Mouse (Mus musculus) limb, embryonic 12.5 days (tissue): ENCODE results near the gene Inf2. TPM values are rescaled to one million over a fixed set of nuclear protein-coding genes. Genes with fewer than 3 reads are reported as not detected.

Experiments used
- ATAC-seq: fragments of 200-750 bp; cut with Nextera tagmentation; 2 replicates; pipeline ENCODE4 v1.8.0; 2017; ENCODE audit warnings: low read depth, moderate TSS enrichment; ENCODE audit not compliant: insufficient number of reproducible peaks, insufficient read depth, low FRiP score, low TSS enrichment
- H3K27ac ChIP-seq: fragments of 300-500 bp; sonication (generic); 2 replicates; pipeline ENCODE4 v1.5.1; 2016; ENCODE audit warnings: mild to moderate bottlenecking, moderate library complexity
- H3K27me3 ChIP-seq: fragments of 300-500 bp; sonication (generic); 2 replicates; pipeline ENCODE4 v1.6.1; 2016; ENCODE audit warnings: mild to moderate bottlenecking, moderate library complexity
- H3K36me3 ChIP-seq: fragments of 300-500 bp; sonication (generic); 2 replicates; pipeline ENCODE4 v1.6.1; 2016; ENCODE audit warnings: mild to moderate bottlenecking, moderate library complexity
- H3K4me1 ChIP-seq: fragments of 300-500 bp; sonication (generic); replicated peaks from 2 replicates; pipeline ENCODE4 v1.6.1; 2016
- H3K4me2 ChIP-seq: fragments of 300-500 bp; sonication (generic); 2 replicates; pipeline ENCODE4 v1.6.1; 2016; ENCODE audit warnings: mild to moderate bottlenecking, moderate library complexity
- H3K4me3 ChIP-seq: fragments of 300-500 bp; sonication (generic); replicated peaks from 2 replicates; pipeline ENCODE4 v1.5.1; 2016; ENCODE audit warnings: mild to moderate bottlenecking
- H3K9ac ChIP-seq: fragments of 300-500 bp; sonication (generic); replicated peaks from 2 replicates; pipeline ENCODE4 v1.6.1; 2016; ENCODE audit warnings: mild to moderate bottlenecking, moderate library complexity
- H3K9me3 ChIP-seq: fragments of 300-500 bp; sonication (generic); 2 replicates; pipeline ENCODE4 v1.6.1; 2016; ENCODE audit warnings: mild to moderate bottlenecking, moderate library complexity
- WGBS: fragments of 180-500 bp; shearing (Covaris S2); methylation state at CpG from one replicate; pipeline ENCODE4 v1.1.7; 2016; 5-methylcytosine and 5-hydroxymethylcytosine counted together
- polyA plus RNA-seq: library from polyadenylated mRNA; unstranded; fragments of >200 nt; fragmentation: Nextera tagmentation; extraction: Ambion mirVana; gene quantifications from 2 replicates; pipeline ENCODE4 v1.2.1, GENCODE M21; 2016

Gene Inf2
- polyA plus RNA-seq, 1 experiment from 2014 or later, result 2.0 TPM

DNA sequence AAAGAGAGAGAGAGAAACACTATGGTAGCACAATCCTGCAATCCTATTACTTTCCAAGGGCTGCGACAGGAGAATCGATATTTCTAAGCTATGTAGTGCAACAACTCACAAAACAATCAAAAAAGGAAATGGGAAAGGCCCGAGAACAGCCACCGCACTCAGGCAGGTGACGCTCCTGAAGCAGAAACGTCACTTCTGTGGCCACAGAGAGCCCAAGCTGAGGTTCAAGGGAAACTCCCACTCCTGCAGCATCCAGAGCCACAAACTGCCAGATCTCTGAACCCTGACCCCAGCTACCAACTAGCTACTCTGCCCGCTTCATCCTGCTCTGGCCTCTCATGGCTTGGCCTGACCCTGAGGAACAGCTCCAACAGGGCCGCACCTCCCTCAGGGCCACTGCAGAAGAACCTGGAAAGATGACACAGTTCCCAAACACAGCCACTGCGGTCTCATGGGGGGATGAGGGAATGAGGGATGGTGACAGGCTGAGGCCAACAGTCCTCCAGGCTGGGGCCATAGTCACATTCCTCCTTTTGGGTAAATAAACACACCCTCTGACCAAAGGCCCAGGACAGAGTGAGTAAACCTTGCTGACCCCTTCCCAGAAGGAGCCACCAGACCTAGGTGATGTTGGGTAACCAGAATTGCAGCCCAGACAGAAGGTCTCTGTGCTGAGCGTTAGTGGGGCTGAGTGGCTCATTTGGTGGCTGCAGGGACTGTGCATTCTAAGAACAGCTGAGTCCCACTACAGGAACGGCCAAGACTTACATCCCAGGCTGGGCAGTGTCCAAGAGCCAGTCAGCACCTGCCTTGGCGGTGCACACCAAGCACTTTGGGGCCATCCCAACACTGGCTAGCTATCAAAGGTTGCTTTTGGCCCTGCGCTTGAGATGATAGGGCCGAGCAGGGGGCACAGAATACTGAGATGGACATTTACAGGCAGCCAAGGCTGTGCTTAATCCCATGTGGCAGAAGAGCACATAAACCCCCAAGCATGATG is 1.2 kb upstream of the Inf2 start:
- peak overlapping the region; percentile 61; the same call in 1 of the 2 replicates for H3K4me3 ChIP-seq
- peaks cover 43% of the 10 kb centered on the region for H3K27me3 ChIP-seq
- 61% methylated on average over 14 of the region's 14 CpGs for WGBS
- H3K9me3 ChIP-seq, result no peaks in the 10 kb centered on the region
- H3K4me2 ChIP-seq, result peak overlapping the region; percentile 92
- H3K9ac ChIP-seq, result no peak overlapping the region
- no peak overlapping the region for H3K27ac ChIP-seq
- no peak for ATAC-seq
- H3K4me1 ChIP-seq, result peaks cover 29% of the 10 kb centered on the region
- no peaks in the 10 kb centered on the region for H3K36me3 ChIP-seq

DNA sequence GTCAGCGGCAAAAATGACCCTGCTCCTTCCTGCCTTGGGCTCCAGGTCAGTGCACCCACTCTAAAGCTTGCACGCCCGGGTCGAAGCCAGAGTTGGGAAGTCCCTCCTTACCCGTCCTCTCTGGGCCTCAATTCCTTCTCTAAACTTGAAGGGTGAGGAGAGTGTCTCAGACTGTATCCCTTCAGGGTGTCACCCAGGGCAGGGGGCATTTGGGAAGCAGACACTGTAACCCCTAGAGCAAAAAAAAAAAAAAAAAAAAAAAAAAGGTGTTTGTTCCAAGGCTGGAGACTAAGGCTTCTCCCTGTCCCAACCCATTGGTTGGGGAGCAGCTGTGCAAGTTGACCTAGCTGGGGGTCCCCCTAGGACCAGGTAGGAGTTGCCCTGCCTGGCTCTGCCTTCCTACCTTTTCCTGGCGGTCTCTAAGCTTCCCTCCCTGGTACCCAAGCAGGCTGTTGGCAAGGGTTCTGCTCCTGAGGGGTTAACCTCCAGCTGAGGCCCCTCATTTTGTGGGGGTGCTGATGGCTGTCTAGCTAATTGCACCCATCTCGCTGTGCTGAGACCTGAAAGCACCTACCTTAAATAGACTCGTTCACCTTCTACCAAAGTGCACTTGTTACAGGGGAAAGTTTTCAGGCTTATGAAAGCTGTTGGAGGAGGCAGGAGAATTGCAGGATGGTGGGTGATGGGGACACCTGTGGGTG is 1.1 kb downstream of the Inf2 start:
- 56% methylated on average over 8 of the region's 8 CpGs for WGBS
- H3K4me2 ChIP-seq, result peak overlapping the region; percentile 92
- peaks cover 39% of the 10 kb centered on the region for H3K4me1 ChIP-seq
- peak overlapping the region; percentile 61 for H3K4me3 ChIP-seq
- peaks cover 43% of the 10 kb centered on the region for H3K27me3 ChIP-seq
- no peaks in the 10 kb centered on the region for H3K9me3 ChIP-seq
- H3K36me3 ChIP-seq, result no peaks in the 10 kb centered on the region
- no peak for ATAC-seq
- no peak overlapping the region for H3K27ac ChIP-seq
- 0 out of 2 replicates have a peak overlapping the region, but pooled peaks have one; percentile 23 for H3K9ac ChIP-seq

DNA sequence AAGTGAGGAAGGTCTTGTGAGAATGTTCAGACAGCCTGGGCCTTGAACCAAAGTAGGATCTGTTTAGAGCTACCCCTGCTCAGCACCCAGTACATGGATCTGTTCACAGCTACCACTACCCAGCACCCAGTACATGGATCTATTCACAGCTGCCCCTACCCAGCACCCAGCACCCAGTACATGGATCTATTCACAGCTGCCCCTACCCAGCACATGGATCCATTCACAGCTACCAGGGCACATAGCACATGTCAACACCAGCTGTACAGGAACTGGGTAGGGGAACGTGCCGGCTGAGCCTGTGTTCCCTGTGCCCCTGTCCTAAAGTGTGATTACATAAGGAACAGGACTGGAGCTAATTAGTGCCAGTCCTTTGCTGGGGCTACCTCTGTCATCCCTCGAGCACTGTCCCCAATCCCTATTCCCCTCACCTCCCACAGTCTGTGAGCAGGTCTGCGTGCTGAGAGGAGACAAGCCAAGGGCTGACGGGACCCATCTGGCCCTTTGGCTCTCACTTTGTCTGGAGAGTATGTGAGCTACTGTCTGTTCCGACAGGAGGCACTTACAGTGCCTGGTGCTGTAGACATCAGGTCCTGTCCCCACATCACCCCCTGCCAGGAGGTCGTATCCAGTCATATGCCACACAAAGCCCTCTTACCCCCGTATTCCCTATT is 2.1 kb downstream of the Inf2 start:
- no peak for ATAC-seq
- Histone ChIP-seq H3K27ac (no peak overlapping the region), H3K27me3 (peaks cover 43% of the 10 kb centered on the region), H3K4me2 (no peak overlapping the region), H3K9ac (0 out of 2 replicates have a peak overlapping the region, but pooled peaks have one; percentile 23), H3K9me3 (no peaks in the 10 kb centered on the region), H3K4me3 (no peak overlapping the region), H3K36me3 (no peaks in the 10 kb centered on the region), H3K4me1 (peaks cover 43% of the 10 kb centered on the region)
- 64% methylated on average over 8 of the region's 8 CpGs for WGBS

DNA sequence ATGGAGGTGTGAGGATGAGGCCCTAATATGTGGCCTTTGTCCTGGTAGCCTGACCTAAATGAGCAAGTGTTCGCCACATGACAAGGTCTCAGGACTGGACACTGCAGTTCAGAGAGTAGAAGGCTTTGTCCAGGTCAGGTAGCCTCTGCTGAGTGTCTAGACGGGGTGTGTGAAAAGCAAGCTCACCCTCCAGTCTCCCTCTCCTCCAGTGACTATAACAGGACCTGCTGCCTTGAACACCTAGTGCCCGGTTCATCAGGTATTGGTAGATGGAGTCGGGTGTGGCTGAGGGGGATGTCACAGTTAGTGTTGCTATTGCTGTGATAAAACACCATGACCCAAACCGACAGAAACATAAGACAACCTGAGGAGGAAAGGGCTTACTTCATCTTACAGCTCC is 2.7 kb downstream of the Inf2 start:
- no peak overlapping the region for H3K4me3 ChIP-seq
- no peak overlapping the region for H3K4me2 ChIP-seq
- no peak overlapping the region for H3K27ac ChIP-seq
- no peaks in the 10 kb centered on the region for H3K9me3 ChIP-seq
- no peak overlapping the region for H3K9ac ChIP-seq
- H3K36me3 ChIP-seq, result no peaks in the 10 kb centered on the region
- H3K4me1 ChIP-seq, result peaks cover 44% of the 10 kb centered on the region
- peaks cover 43% of the 10 kb centered on the region for H3K27me3 ChIP-seq
- ATAC-seq, result no peak
- 81% methylated on average over 5 of the region's 5 CpGs for WGBS

DNA sequence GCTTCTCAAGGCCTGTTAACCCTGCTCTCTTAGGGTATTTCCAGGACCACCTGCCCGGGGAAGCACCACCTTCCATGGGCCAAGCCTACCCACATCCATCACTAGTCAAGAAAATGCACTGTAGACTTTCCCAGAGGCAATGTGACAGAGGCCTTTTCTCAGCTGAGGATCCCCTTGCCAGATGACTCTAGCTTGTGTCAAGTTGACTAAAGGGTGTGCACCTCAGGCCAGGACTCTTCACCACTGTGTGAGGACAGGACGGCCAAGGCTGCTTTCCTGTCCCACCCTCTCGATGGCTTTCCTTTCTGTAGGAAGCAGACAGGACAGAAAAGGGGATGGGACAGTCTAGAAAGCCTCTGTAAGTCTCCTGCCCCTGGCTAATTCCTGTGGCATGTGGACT is 3.1 kb downstream of the Inf2 start:
- H3K4me1 ChIP-seq, result peaks cover 47% of the 10 kb centered on the region
- H3K9ac ChIP-seq, result no peak overlapping the region
- H3K27ac ChIP-seq, result no peak overlapping the region
- no peak overlapping the region for H3K4me2 ChIP-seq
- no peaks in the 10 kb centered on the region for H3K9me3 ChIP-seq
- 78% methylated on average over 3 of the region's 3 CpGs for WGBS
- no peak overlapping the region for H3K4me3 ChIP-seq
- H3K36me3 ChIP-seq, result no peaks in the 10 kb centered on the region
- ATAC-seq, result no peak
- H3K27me3 ChIP-seq, result peaks cover 40% of the 10 kb centered on the region

DNA sequence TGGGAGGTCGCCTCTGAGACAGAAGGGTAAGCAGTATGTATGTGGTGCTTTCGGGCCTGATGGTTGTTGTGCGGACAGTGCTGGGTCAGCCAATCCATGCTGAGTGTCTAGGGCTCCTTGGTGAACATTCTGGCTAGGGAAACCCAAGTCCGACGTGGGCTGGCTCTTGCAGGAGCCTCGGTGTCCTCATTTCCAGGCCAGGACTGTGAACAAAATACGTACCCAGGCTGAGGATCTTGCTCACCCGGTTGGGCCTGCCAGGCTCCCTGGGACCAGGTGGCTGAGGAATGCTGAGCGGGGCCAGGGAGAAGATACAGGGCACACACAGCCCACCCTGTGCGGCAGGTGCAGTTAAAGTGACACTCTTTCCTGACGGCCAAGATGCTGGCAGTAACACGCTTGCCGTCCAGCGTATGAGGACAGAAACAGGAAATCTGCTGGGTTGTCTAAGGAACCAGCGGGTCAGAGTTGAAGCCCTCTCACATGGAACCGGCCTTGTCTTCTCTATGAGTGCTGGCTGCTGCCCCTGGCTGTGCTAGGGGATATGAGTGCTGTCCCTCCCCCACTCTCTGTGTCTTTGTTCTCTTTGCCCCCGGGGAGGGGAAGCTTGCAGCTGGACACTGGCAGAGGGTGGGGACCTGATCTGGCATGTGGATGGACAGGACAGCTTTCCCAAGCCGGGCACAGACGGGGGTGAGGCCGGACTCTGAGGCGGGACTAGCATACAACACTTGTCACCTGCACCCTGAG is 4.6 kb downstream of the Inf2 start:
- peaks cover 25% of the 10 kb centered on the region for H3K27me3 ChIP-seq
- H3K9me3 ChIP-seq, result no peaks in the 10 kb centered on the region
- H3K4me3 ChIP-seq, result no peak overlapping the region
- H3K36me3 ChIP-seq, result no peaks in the 10 kb centered on the region
- peaks cover 44% of the 10 kb centered on the region for H3K4me1 ChIP-seq
- WGBS, result 75% methylated on average over 21 of the region's 21 CpGs
- H3K27ac ChIP-seq, result no peak overlapping the region
- ATAC-seq, result no peak
- H3K4me2 ChIP-seq, result no peak overlapping the region
- no peak overlapping the region; the same call in 1 of the 2 replicates for H3K9ac ChIP-seq

DNA sequence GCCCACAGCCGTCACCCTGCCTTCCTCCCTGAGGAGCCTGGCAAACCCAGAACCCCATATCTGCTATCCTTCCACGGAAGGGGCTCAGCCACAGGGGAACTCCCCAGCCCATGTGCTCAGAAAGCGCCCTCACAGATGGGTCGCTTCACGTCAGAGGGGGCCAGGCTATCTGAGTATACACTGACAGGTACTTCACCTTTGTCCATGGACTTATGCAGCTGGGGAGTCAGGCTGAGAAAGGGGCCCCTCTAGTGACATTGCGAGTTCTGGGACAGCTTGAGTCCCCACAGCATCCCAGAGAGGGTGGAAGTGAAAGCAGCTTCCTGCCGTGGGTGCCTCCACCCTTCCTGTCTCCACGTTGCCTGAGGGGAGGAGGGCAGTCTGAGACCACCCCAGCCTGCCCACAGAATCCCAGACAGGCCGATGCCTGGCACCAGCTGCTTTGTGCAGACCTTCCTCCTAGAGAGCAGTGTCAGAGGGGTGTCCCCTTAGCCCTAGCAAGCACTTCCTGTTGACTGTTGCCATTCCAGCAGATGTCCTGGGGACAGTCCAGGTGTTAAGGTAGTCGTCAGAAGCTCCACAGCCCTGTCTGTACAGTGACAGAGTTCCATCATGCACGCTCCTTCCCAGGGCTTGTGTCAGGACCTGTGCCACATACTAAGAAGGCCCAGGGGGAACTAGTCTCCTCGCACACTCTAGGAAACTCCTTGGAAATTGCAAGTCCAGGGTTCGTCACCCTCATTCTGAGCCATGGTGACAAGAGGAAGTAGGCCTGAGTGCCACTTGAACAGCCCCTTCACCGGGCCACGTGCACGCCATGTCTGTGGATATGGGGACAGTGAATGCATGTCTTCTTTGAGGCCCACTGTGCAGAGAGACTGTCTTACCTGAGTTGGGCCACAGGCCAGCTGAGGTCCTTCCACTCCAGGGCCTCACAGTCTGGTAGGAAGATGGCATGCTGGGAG is 5.6 kb downstream of the Inf2 start:
- H3K4me3 ChIP-seq, result no peak overlapping the region
- peaks cover 17% of the 10 kb centered on the region for H3K27me3 ChIP-seq
- 72% methylated on average over 16 of the region's 16 CpGs for WGBS
- no peak for ATAC-seq
- H3K9me3 ChIP-seq, result no peaks in the 10 kb centered on the region
- H3K4me2 ChIP-seq, result no peak overlapping the region
- peak overlapping the region; percentile 45; the same call in 1 of the 2 replicates for H3K27ac ChIP-seq
- no peak overlapping the region; the same call in 1 of the 2 replicates for H3K9ac ChIP-seq
- H3K4me1 ChIP-seq, result peaks cover 38% of the 10 kb centered on the region
- no peaks in the 10 kb centered on the region for H3K36me3 ChIP-seq

DNA sequence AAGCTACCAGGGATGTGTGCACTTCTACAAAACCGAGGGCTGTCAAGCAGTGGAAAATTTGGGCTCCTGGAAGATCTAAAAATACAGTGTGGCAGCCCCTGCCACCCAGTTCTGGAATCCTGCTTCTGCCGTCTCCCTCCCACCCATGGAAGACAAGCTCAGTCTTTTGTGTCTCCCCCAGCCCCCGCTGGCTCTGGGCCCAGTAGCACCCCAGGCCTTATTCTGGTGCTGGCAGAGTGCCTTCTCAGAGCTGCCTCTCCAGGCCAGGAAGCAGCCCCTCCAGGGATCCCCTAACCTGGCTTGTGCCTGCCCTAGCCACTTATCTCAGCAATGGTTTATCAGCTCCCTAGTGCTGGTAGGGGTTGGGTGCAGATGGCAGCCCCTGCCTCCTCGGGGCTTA is 6.4 kb downstream of the Inf2 start:
- no peak overlapping the region for H3K4me2 ChIP-seq
- WGBS, result 67% methylated on average over 4 of the region's 4 CpGs

DNA sequence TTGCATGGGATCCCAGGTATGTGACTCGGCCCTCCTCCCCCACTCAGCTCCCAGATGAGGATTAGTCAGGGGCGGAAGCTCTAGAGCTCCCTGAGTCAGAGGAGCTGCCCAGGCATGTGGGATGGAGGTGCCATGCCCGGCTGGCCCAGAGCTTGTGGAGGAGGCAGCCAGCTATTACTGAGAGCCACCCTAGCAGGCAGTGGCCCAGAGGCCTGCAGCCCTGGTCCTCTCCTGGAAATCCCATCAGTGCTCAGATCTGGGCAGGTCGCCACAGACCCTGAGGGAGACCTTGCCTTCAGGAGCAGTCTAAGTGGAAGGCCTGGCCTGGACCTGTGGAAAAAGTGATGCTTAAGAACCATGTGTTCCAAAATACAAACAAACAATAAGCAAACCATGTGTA is 7.0 kb downstream of the Inf2 start:
- no peak for ATAC-seq
- H3K4me2 ChIP-seq, result no peak overlapping the region
- no peak overlapping the region for H3K4me3 ChIP-seq
- peaks cover 36% of the 10 kb centered on the region for H3K4me1 ChIP-seq
- peaks cover 3% of the 10 kb centered on the region for H3K27me3 ChIP-seq
- no peak overlapping the region for H3K9ac ChIP-seq
- no peaks in the 10 kb centered on the region for H3K36me3 ChIP-seq
- WGBS, result 73% methylated on average over 4 of the region's 4 CpGs
- no peak overlapping the region for H3K27ac ChIP-seq
- no peaks in the 10 kb centered on the region for H3K9me3 ChIP-seq

More for the DNA sequence above, 6.4 kb downstream of the Inf2 start:
- no peaks in the 10 kb centered on the region for H3K9me3 ChIP-seq
- ATAC-seq, result no peak
- H3K4me1 ChIP-seq, result peaks cover 36% of the 10 kb centered on the region
- no peak overlapping the region for H3K4me3 ChIP-seq
- no peaks in the 10 kb centered on the region for H3K36me3 ChIP-seq
- H3K9ac ChIP-seq, result peak overlapping the region; percentile 40; the same call in 1 of the 2 replicates
- peaks cover 9% of the 10 kb centered on the region for H3K27me3 ChIP-seq
- peak overlapping the region; percentile 45; the same call in 1 of the 2 replicates for H3K27ac ChIP-seq

DNA sequence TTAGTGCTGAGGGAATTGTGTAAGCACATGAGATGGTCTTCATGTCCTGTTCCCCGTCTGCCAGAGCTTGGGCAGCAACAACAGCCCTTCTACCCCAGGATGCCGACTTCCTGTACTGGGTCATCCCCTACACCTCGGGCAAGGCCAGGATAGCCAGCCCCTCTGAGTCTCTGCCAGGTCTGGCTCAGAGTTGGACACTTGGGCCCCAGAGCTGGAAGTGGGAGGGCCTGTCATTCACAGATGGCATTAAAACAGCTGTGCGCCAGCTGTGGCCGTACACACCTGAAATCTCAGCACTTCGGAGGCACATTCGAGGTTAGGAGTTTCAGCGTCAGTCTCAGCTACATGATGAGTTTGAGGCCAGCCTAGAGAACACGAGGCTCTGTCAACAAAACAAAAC is 7.9 kb downstream of the Inf2 start:
- 71% methylated on average over 9 of the region's 9 CpGs for WGBS
- Histone ChIP-seq H3K4me3 (no peak overlapping the region), H3K27me3 (no peaks in the 10 kb centered on the region), H3K9ac (no peak overlapping the region), H3K36me3 (no peaks in the 10 kb centered on the region), H3K9me3 (no peaks in the 10 kb centered on the region), H3K4me2 (no peak overlapping the region), H3K27ac (no peak overlapping the region), H3K4me1 (peaks cover 36% of the 10 kb centered on the region)
- no peak for ATAC-seq
